Mouse (Mus musculus): Measurements from ENCODE around the gene Map1a. TPM values are rescaled to one million over a fixed set of nuclear protein-coding genes. Genes with fewer than 3 reads are reported as not detected.

Gene Map1a
- 1.8 TPM for polyA plus RNA-seq (2014; fragmentation: Illumina TruSeq; extraction: RNeasy Lipid Tissue Mini Kit (QIAGEN cat#74804))

DNA sequence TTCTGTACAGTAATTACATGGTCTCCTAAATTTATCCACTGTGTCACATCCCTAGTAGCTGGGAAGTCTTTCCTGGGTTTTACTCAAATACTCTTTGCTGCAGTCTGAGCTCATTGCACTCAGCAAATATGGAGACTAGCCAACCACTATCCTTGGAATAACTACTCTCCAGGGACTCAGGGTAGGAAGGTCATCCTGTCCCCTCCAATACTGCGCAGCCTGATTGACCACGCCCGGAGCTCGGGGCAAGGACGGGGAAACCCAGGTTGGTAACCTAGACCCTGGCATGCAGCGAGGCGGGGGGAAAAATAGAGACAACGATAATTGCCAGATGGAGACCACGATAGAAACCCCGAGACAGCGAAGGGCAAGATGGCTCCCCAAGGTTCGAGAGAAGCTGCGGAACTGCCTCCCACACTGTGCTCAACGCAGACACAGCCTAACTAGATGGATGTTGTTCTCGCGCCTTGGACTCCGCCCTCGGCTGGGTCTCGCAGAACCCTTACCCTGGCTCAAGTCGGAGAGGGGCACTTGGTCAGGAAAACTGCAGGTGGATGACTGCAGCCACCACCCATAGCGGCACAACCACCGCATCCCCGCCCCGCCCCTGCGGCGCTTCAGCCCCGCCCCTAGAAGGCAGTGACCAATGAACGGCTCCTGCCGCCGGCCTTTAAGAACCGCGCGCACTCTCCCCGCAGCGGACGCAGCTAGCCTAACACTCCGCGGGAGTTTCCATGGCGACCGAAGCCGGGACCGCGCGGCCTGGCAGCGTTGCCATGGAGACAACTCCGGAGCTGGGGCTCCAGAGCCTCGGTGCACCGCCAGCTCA lies at the start of gene Map1a:
Gene Map1a, plus strand, starts transcription at position 700 of the 829 bp plus-strand sequence.

GRCm38 (mm10) chr2:121271236-121271927 lies 18.0 kb upstream of the Map1a start, which contains the start of gene Trp53bp1:
Trp53bp1 (minus strand) TSS chr2:121271407.

GRCm38 (mm10) chr2:121354820-121355592 lies 65.6 kb downstream of the Map1a start, which contains the start of gene Ppip5k1:
Ppip5k1 (minus strand) TSS chr2:121355396.

DNA sequence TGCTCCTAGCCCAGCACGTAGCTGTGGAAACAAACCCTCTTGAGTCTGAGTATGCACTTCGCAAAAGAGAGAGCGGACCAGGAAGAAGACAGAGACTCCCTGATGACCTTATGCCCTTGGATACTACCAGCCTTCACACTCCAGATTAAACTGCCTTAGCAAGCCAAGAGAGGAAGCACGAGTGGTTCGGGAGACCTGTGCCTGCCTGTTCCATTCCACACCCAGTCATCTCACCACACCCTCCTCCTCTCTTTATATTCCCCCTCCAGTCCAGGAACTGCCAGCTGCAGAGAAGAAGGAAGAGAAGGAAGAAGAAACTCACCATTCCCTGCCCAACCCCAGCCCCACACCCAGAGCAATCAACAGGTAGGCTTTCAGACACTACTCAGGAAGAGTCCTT lies 68.1 kb downstream of the Map1a start, which contains the start of gene Ckmt1:
Gene Ckmt1, plus strand, starts transcription at position 221 of the 400 bp plus-strand sequence.

Other genes starting within 250 kb of the Map1a start
- not detected for gene Tgm5, start 203.8 kb upstream of the Map1a start, polyA plus RNA-seq (2014; fragmentation: Illumina TruSeq; extraction: RNeasy Lipid Tissue Mini Kit (QIAGEN cat#74804))
- gene Tgm7, start 179.8 kb upstream of the Map1a start, polyA plus RNA-seq (2014; fragmentation: Illumina TruSeq; extraction: RNeasy Lipid Tissue Mini Kit (QIAGEN cat#74804)): not detected
- 44.3 TPM for gene Adal, start 149.2 kb upstream of the Map1a start, polyA plus RNA-seq (2014; fragmentation: Illumina TruSeq; extraction: RNeasy Lipid Tissue Mini Kit (QIAGEN cat#74804))
- gene Lcmt2, start 148.9 kb upstream of the Map1a start, polyA plus RNA-seq (2014; fragmentation: Illumina TruSeq; extraction: RNeasy Lipid Tissue Mini Kit (QIAGEN cat#74804)): 4.2 TPM
- 59.0 TPM for gene Tubgcp4, start 118.9 kb upstream of the Map1a start, polyA plus RNA-seq (2014; fragmentation: Illumina TruSeq; extraction: RNeasy Lipid Tissue Mini Kit (QIAGEN cat#74804))
- 28.9 TPM for gene Zscan29, start 118.5 kb upstream of the Map1a start, polyA plus RNA-seq (2014; fragmentation: Illumina TruSeq; extraction: RNeasy Lipid Tissue Mini Kit (QIAGEN cat#74804))
- gene Trp53bp1, start 18.2 kb upstream of the Map1a start, polyA plus RNA-seq (2014; fragmentation: Illumina TruSeq; extraction: RNeasy Lipid Tissue Mini Kit (QIAGEN cat#74804)): 23.7 TPM
- gene Ppip5k1, start 65.8 kb downstream of the Map1a start, polyA plus RNA-seq (2014; fragmentation: Illumina TruSeq; extraction: RNeasy Lipid Tissue Mini Kit (QIAGEN cat#74804)): 6.1 TPM
- gene Ckmt1, start 68.1 kb downstream of the Map1a start, polyA plus RNA-seq (2014; fragmentation: Illumina TruSeq; extraction: RNeasy Lipid Tissue Mini Kit (QIAGEN cat#74804)): 0.60 TPM
- not detected for gene Strc, start 97.6 kb downstream of the Map1a start, polyA plus RNA-seq (2014; fragmentation: Illumina TruSeq; extraction: RNeasy Lipid Tissue Mini Kit (QIAGEN cat#74804))
- gene Pdia3, start 124.2 kb downstream of the Map1a start, polyA plus RNA-seq (2014; fragmentation: Illumina TruSeq; extraction: RNeasy Lipid Tissue Mini Kit (QIAGEN cat#74804)): 2,346 TPM
- 1.3 TPM for gene Catsper2, start 124.2 kb downstream of the Map1a start, polyA plus RNA-seq (2014; fragmentation: Illumina TruSeq; extraction: RNeasy Lipid Tissue Mini Kit (QIAGEN cat#74804))
- 0.74 TPM for gene Ell3, start 154.7 kb downstream of the Map1a start, polyA plus RNA-seq (2014; fragmentation: Illumina TruSeq; extraction: RNeasy Lipid Tissue Mini Kit (QIAGEN cat#74804))
- 84.3 TPM for gene Serf2, start 159.6 kb downstream of the Map1a start, polyA plus RNA-seq (2014; fragmentation: Illumina TruSeq; extraction: RNeasy Lipid Tissue Mini Kit (QIAGEN cat#74804))
- 36.4 TPM for gene Hypk, start 163.7 kb downstream of the Map1a start, polyA plus RNA-seq (2014; fragmentation: Illumina TruSeq; extraction: RNeasy Lipid Tissue Mini Kit (QIAGEN cat#74804))
- gene Serinc4, start 167.2 kb downstream of the Map1a start, polyA plus RNA-seq (2014; fragmentation: Illumina TruSeq; extraction: RNeasy Lipid Tissue Mini Kit (QIAGEN cat#74804)): not detected
- gene Mfap1b, start 184.5 kb downstream of the Map1a start, polyA plus RNA-seq (2014; fragmentation: Illumina TruSeq; extraction: RNeasy Lipid Tissue Mini Kit (QIAGEN cat#74804)): 75.0 TPM
- 105 TPM for gene Mfap1a, start 217.1 kb downstream of the Map1a start, polyA plus RNA-seq (2014; fragmentation: Illumina TruSeq; extraction: RNeasy Lipid Tissue Mini Kit (QIAGEN cat#74804))
- gene Wdr76, start 217.1 kb downstream of the Map1a start, polyA plus RNA-seq (2014; fragmentation: Illumina TruSeq; extraction: RNeasy Lipid Tissue Mini Kit (QIAGEN cat#74804)): 28.8 TPM

Data from ovary, adult 10 weeks (tissue).